Mouse (Mus musculus) kidney, adult 18-20 months (tissue): ENCODE data around the gene Gm20489.
A peak's percentile ranks its signal among the peaks of the same experiment; 100 is the strongest.

ENCODE experiments used
- DNase-seq: peaks from one replicate; pipeline ENCODE4 v3.0.0; 2021

The Gm20489 gene

DNA sequence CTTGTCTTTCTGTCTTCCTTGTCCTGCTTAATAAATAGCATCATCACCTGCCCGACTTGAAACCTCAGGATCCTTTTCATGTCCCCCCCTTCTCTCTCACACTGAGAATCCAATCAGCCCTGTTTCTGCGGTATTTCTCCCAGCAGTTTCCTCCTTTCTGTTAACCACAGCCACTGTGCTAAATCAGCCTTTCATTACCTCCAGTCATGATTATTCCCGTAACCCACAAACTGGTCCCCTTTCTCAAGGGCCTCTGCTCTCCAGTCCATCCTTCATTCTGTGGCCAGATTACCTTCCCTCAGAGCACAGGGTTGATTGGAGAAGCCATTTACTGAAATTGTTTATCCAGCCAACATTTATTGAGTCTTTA, at the start of gene Gm20489:
TSS of gene Gm20489 (minus strand) at position 269 of the 370 bp plus-strand sequence.
- no peak for DNase-seq

DNA sequence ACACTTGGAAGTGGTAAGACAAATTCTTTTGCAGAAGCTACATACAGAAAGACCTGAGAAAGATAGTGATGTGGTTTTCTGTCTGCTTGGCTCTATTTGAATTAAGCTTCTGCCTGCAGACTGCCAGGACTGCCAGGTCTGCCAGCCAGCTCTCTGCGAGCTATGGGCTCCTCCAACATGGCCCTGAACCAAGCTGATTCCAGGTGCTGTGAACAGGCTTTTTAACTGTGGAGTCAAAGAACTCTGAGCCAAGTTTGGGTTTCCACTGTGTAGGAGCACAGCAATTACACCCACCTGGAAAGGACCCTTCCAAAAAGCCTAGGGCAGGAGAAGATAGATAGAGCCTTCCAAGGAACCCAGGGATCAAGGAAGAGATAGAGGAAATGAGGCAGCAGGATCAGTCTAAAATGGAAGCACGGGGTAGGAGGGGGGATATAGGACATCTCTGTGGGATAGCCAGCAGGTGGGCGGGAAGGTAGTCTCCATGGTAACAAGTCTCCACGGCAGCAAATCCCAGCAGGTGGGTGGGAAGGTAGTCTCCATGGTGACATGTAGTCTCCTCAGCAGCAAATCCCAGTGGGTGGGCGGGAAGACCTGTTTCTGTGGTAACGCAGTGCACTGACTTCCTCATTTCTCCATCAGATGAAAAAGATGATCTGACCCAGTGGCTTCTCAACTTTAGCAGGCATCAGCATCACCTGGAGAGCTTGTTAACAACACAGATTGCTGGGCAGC, 45.0 kb upstream of the Gm20489 start:
- DNase-seq: no peak

DNA sequence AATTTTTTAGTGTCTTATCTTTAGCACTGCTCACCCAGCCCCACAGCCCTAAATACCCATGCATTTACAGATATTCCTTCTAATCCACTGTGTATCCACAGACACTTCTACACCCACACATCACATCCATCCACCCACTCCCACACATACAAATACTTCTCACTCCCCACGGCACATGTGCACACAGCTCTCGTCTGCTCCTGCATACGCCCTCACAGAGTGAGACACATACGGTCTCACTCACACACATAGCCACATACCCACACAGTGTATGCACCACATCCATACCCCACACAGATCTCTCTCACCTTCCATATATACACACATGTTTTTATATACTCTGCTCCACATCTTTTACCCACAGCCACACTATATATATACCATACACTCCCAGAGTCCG, 40.5 kb upstream of the Gm20489 start:
- DNase-seq: no peak

DNA sequence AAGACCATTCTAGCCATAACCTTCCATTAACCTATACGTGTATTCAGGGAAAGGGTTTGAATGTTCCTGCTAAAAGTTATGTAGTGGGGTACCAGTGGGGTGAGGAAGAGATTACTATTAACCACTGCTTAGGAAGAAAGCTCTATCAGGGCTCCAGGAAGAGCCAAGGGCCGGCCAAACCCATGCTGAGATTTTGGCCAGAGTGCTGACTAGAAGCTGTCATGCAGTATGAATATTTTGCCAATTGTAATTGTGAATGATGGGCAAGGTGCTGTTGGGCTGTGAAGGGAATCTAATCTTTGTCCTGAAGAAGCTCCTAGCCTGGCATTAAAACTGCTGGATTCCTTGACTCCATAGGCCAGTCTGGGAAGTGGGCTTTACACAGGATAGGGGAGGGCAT, 35.8 kb upstream of the Gm20489 start:
- DNase-seq: no peak

DNA sequence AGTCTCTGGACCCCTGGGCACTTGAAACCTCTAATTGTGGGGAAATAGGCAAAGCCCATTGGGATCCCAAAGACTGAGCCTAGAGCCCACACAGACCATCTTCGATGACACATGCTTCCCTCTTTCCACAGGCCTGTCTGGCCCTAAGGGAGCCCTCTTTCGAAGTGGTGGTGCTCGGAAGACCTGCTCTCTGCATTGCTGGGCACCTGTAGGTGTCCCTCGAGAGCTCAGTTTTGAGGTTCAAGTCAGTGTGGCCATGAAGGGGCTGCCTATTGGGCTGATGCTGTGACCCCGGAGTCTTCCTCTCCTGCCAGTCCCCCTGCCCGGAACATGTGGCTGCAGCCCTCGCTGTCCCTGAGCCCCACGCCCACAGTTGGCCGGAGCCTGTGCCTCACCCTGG, 32.8 kb upstream of the Gm20489 start:
- no peak for DNase-seq

DNA sequence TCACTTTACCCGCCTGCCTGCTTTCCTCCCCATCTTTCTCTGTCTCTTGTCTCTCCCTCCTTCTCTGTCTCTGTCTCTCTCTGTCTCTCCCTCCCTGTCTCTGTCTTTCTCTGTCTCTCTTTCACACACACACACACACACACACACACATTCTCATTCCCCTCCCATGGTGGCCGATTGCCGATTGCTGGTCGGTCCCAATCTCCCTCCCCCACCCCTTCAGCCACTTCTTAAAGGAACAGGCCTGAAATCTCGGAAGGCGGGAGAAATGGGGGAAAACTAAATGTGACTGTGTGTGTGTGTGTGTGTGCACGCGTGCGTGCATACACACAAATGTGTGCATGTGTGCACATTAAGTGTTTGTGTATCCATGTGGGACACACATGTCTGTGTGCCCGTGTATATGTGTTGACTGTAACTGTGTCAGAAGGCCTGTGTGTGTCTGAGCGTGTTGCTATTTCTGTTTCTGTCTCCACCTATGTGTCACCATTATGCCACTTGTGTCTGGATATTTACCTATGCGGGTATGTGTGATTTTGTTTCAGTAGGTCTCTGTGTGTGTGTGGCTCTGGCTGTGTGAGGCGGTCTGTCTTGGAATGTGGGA, 31.7 kb upstream of the Gm20489 start:
- DNase-seq: no peak

DNA sequence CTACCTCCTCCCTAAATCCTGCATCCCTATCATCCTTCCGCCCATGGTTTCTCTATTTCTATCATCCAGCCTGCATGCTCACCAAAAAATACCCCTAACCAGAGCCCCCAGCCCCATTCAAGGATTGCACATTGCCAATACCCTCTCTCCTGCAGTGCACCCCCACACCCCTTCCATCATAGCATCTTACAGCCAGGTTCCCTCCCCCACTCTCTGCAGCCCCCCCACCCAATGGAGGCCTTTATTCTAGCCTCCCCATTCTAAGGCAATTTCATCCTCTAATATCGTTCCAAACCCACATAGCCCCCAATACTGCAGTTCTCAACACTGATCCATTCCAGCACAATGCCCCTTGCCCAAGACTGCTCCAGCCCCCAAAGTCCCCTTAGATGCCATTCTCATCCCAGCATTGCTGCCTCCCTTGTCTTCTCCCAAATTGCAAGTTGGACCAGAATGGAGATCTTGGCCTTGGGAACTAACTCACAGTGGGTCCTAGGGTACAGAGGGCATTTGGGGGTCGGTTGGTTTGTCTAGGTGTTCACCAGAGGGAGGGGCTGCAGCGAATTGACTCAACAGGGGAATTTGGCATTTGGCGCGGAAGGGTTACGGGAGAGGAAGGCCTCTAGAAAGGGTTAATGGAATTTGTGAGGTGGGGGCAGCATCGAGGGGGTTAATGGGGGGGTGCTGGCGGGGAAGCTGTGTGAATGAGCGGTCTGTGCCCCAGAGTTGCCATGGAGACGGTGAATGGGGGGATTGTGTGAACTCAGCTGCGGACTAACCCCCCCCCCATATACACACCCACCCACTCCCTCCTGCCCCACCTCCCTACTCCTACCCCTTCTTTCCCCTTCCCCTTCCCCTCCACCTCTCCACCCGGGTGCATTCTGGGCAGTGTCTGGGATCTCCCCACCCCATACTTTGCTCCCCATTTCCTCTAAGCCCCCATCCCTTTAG, 30.9 kb upstream of the Gm20489 start:
- DNase-seq: no peak

DNA sequence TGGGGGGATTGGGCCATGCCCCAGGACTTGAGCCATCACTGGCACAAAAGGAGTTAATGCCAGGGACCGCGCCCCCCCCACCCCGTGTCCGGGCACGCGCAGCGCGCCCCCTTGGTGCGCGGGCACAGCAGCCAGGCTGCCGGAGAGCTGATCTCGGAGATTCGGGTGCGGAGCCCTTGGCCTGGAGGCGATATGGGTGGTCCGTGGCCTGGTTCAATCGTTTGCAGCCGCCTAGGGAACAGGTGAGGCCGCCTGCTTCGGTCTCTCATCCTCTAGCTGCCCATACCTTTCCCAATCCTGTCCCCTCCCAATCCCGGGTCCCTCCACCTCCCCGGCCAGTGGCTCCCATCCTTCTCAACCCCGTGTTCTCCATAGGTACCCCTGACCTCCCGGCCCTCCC, 30.2 kb upstream of the Gm20489 start, which contains the start of gene Nlgn3:
TSS of gene Nlgn3 (plus strand) at position 114 of the 400 bp plus-strand sequence.
- DNase-seq: no peak

DNA sequence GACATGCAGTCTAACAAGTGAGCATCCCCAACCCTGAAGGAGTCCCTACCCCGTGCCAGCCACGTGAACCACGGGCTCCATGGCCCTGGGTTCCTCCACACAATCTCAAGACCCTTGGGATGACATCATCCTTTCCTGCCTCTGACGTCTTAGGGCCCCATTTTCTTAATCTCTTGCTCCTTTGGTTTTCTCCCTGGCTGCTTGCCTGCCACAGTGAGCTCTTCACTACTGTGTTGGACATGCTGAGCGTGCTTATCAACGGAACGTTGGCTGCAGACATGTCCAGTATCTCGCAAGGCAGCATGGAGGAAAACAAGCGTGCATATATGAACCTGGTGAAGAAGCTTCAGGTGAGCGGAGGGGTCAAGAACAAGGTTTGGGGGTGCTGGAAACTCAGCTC, 21.3 kb upstream of the Gm20489 start:
- DNase-seq: no peak

DNA sequence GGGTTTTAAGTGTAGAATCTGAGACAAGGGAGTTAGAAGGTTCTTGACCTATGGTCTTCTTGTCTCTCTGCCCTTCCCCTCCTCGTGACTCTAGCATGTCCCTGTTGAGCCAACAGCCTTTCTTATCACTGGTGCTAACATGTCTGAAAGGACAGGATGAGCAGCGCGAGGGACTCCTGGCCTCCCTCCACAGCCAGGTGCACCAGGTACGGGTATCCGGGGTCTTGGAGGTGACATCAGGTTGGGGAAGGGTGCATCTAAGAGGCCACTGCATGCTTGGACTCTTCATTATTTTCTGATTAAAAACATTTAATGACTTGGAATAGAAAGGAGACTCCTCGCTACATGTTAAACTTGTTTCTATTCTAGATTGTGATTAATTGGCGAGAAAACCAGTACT, 20.2 kb upstream of the Gm20489 start:
- DNase-seq: no peak

DNA sequence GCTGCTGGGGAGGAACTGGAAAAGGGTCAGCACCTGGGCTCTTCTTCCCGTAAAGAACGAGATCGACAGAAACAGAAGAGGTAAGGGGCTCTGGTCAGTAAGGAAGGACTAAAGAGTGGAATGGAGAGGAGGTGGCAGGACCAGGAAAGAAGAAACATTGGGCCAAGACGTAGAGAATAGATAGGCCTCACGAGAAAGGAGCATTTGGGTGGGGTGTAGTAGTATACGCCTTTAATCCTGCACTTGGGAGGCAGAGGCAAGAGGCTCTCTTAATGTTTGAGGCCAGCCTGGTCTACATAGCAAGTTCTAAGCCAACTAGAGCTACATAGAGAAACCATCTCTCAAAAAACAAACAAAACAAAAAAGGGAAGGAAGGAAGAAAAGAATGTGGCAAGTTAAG, 19.6 kb upstream of the Gm20489 start:
- DNase-seq: no peak

DNA sequence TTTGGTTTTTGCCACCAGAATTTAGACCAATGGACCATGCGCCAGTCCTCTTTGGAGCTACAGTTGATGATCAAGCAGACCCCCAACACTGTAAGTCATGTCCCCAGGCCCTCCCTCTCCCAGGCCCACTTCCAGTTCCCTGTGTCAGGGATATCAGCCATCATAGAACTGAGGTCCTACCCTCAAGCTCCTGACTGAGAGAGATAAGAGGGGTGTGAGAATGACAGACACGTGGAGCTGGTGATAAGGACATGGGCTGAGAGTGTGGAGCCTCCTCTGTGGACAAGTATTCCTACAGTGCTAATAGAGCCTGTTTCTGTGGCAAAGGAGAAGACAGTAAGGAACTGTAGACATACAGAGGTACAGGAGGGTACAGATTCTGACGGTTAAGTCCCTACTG, 18.7 kb upstream of the Gm20489 start:
- DNase-seq: no peak

DNA sequence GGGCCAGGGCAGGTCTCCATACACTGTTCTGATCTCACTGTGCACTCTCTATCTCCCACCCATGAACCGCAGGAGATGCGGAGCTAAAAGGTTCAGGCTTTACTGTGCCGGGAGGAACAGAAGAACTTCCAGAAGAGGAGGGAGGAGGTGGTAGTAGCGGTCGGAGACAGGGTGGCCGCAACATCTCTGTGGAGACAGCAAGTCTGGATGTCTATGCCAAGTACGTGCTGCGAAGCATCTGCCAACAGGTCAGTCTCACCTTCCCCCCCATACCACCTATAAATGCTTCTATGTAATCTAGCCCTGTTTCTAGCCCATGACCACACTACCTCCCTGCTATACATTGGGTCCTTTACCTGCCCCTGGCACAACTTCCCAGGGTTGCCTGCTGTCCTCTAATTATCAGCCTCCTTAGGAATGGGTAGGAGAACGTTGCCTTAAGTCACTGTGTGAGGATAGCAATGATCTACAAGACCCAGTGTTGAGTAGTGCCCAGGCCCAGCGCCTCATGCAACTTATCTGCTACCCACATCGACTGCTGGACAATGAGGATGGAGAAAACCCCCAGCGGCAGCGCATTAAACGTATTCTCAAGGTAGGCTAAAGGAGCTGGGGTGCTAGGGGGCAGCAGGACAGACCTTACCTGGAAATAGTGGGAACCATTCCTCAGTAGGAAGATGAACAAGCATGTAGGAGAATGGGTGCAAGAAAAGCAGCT, 17.3 kb upstream of the Gm20489 start:
- no peak for DNase-seq

DNA sequence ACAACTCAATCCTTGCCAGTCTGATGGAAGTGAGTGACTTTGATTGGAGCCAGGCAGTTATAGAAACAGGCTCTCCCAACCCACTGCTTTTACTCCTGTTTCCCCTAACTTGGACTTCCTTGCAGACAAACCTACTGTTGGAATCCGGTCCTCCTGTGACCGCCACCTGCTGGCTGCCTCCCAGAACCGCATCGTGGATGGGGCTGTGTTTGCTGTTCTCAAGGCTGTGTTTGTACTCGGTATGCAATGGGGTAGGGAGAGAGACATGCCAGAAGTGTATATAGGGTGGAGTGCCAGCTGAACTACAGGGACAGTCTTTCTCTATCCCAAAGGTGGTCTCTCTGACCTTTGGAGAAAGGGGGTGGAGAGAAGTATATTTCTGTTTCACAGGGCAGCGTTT, 16.7 kb upstream of the Gm20489 start:
- peak; percentile 60 for DNase-seq

DNA sequence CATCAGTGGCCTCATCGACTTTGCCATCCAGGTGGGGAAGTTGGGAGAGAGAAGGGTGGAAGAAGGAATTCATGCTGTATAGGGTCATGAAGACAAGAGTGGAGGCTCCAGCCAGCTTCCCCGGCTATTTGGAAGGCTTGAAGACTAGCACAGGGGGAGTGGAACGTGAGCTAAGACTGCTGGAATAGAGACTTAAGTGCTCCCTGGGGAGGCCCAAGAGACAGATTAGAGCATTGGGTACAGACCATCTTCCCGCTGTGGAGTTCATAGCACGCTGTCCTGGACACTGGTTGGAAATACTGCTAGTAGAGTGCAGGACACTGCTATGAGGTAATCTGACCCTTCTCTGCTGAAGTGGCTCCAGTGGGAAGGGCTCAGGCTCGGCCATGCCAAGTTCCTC, 14.0 kb upstream of the Gm20489 start:
- no peak for DNase-seq

DNA sequence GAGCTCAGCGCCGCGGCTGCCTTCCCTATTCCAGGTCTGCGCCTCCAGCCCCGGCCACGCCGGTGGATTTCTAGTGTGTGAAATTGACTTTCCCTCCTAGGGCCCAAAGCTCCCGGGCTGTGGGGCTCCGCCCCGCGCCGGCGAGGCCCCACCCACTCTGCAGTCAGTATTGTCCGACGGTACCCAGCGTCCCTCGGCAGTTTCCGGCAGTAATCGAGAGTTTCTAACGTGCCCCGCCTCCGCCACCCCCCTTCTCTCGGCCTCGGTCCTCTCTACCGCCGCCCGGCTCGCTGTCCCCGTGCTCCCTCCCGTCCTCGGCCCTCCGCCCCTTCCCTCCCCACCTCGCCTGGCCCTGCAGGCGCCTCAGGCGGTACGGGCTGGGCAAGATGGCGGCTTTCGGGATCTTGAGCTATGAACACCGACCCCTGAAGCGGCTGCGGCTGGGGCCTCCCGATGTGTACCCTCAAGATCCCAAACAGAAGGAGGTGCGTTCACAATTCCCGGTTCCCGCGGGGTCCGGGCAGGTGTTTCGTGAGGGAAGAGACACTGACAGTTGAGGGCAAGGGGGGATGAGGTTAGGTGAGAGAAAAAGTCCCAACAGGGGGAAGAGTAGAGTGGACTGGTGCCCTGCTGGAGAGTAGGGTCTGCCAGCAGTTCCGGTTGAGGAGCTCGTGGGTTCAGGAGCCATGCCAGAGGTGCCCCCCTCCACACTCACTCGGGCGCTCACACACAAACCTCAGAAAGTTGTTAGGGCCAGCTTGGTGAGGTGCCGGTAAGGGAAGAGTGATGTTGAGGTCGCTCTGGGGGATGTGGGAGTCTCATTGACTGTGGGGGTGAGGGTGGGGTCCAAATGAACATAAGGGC, 5.3 kb upstream of the Gm20489 start, which contains the start of gene Med12:
TSS of gene Med12 (plus strand) at position 156 of the 864 bp plus-strand sequence.
- DNase-seq: peak; percentile 90

DNA sequence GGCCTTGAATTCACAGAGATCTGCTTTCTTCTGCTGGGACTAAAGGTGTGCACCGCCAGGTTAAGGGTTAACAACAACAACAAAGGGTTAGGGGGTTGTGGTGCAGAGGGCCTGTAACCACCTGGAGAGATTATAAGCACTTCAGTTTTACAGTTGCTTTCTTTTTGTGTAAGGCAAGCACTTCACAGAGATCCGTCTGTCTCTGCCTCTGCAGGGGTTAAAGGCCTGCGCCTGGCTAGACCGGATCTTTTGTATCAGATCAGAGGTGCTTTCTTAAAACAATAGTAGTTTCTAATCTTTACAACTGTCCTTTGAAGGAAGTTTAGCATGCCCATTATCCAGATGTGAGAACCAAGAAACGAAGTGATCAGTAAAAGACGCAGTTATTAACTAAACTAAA, 4.6 kb upstream of the Gm20489 start:
- no peak for DNase-seq

DNA sequence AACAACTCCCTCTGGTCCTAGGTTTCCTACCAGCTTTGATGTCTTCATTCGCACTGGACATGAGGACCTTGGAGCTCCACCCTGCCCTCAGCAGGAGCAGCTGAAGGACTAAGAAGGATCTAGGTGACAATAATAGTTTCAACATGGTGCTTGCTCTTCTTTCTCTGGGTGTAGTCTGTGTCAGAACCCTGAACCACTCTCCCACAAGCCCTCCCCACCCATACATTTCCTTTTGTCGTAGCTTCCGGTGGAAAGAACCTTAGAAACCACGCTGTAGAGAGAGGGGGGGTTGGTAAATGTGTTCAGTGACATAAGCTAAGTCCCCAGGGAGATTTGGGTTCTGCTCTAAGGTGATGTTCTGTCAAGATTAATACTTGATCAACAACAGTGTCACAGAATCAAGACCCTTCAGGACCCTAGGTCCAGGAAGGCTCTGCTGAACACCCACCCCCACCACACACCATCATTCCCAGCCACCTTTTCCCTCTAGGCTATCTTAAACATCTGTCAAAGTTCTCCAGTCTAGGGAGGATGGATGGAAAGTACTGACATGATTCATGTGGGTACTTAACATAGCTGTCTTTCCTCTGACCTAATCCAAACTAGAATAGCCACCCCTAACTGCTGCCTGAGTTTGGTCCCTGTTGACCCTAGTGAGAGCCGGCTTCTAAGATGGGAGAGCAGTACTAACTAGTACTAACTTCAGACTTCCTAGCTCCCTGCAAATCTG, 633 bp downstream of the Gm20489 start, which contains the start of gene Il2rg:
TSS of gene Il2rg (minus strand) at position 231 of the 730 bp plus-strand sequence.
- DNase-seq: no peak

DNA sequence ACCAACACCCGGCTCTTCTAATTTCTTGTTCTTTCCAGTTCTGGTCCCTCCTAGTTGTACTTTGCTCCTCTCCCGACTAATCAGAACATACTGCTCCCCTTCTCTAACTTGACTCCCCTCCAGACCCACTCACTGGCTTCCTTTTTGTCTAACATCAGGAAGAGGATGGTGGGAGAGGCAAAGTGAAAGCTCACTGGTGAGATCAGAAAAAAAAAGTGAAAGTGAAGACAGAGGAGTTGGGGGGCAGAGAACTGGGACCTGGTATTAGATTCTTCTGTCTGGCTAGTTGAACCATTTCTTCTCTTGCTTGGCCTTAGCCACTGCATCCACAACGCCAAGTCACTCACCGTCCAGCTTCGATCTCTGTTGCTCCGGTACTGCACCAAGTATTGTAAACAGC, 2.2 kb downstream of the Gm20489 start:
- no peak for DNase-seq

DNA sequence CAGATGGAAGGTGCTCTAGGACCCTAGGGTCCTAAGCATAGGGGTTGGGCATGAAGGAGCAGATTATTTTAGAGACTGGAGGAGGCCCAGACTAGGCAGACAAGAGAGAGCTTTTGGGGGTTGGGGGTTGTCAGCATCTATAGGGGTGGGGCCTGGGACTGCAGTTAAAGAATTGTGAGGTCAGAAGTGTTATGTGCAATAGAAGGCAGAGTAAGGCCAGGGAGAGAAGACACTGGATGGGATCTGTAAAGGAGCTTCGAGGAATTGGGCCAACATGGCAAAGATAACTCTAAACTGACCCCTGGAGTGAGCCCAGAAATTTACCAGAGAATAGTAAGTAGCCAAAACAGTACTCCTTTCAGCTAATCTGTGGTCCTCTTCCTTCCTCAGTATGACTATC, 4.9 kb downstream of the Gm20489 start, which contains the start of gene Gm614:
TSS of gene Gm614 (minus strand) at position 101 of the 400 bp plus-strand sequence.
- no peak for DNase-seq
